Mouse (Mus musculus) hindbrain, embryonic 14.5 days (tissue): ENCODE results near the gene Srm. TPM values are rescaled to one million over a fixed set of nuclear protein-coding genes. Genes with fewer than 3 reads are reported as not detected.

ENCODE experiments used
- ATAC-seq: fragments of 200-750 bp; cut with Nextera tagmentation; 2 replicates; pipeline ENCODE4 v1.8.0; 2017; ENCODE audit warnings: moderate number of reproducible peaks, mild to moderate bottlenecking, moderate TSS enrichment, moderate library complexity; ENCODE audit not compliant: low FRiP score
- DNase-seq: peaks from one replicate; pipeline ENCODE4 v3.0.0-alpha.2; 2015; ENCODE audit warnings: low spot score
- H3K27ac ChIP-seq: fragments of 300-500 bp; sonication (generic); 2 replicates; pipeline ENCODE4 v1.5.1; 2014; ENCODE audit warnings: mild to moderate bottlenecking, moderate library complexity
- H3K27me3 ChIP-seq: fragments of 300-500 bp; sonication (generic); 2 replicates; pipeline ENCODE4 v1.6.1; 2014; ENCODE audit warnings: mild to moderate bottlenecking, low read length, mixed read lengths; ENCODE audit not compliant: control insufficient read depth, insufficient read depth
- H3K36me3 ChIP-seq: fragments of 300-500 bp; sonication (generic); replicated peaks from 2 replicates; pipeline ENCODE4 v1.6.1; 2014; ENCODE audit not compliant: control insufficient read depth, insufficient read depth
- H3K4me1 ChIP-seq: fragments of 300-500 bp; sonication (generic); replicated peaks from 2 replicates; pipeline ENCODE4 v1.6.1; 2014; ENCODE audit warnings: antibody characterized with exemption, low read length, mixed read lengths; ENCODE audit not compliant: control insufficient read depth, insufficient read depth
- H3K4me2 ChIP-seq: fragments of 300-500 bp; sonication (generic); replicated peaks from 2 replicates; pipeline ENCODE4 v1.6.1; 2014; ENCODE audit warnings: mild to moderate bottlenecking, moderate library complexity
- H3K4me3 ChIP-seq: fragments of 300-500 bp; sonication (generic); replicated peaks from 2 replicates; pipeline ENCODE4 v1.5.1; 2014; ENCODE audit warnings: mild to moderate bottlenecking, low read length
- H3K9ac ChIP-seq: fragments of 300-500 bp; sonication (generic); 2 replicates; pipeline ENCODE4 v1.6.1; 2014
- H3K9me3 ChIP-seq: fragments of 300-500 bp; sonication (generic); 2 replicates; pipeline ENCODE4 v1.6.1; 2016; ENCODE audit warnings: low read length; ENCODE audit not compliant: control insufficient read depth
- WGBS: fragments of 180-500 bp; shearing (Covaris S2); extraction: QIAGEN DNeasy Blood & Tissue Kit; methylation state at CpG from one replicate; pipeline ENCODE4 v1.1.7; 2014; 5-methylcytosine and 5-hydroxymethylcytosine counted together
- polyA plus RNA-seq: library from polyadenylated mRNA; unstranded; fragments of >200 nt; fragmentation: Nextera tagmentation; extraction: Ambion mirVana; gene quantifications from 2 replicates; pipeline ENCODE4 v1.2.1, GENCODE M21; 2014

The Srm gene
- polyA plus RNA-seq, 1 experiment from 2014 or later: 180 TPM

DNA sequence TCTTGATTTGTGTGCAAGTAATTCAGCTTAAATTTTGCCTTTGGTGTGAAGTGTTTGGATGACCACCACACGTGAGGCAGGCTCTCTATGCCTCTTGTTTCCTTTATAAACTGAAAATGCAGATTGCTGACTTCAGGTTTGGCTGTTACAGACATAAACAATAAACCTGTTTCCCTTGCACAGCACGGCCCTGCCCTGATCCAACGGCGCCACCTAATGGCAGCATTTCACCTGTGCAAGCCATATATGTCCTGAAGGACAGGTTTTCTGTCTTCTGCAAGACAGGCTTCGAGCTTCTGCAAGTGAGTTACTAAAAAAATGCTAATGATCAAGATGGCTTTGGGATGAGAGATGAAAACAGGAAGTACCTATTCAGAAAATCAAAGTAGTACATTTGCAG is 16.5 kb downstream of the Srm start:
- 30% methylated on average over 5 of the region's 5 CpGs for WGBS
- Histone ChIP-seq H3K4me2 (no peak overlapping the region), H3K36me3 (peaks cover 11% of the 10 kb centered on the region; the same call in 1 of the 2 replicates), H3K27me3 (no peaks in the 10 kb centered on the region), H3K9me3 (no peaks in the 10 kb centered on the region), H3K4me3 (no peak overlapping the region), H3K27ac (no peak overlapping the region), H3K9ac (no peak overlapping the region), H3K4me1 (no peaks in the 10 kb centered on the region)
- ATAC-seq (no peak), DNase-seq (peak; percentile 58)

DNA sequence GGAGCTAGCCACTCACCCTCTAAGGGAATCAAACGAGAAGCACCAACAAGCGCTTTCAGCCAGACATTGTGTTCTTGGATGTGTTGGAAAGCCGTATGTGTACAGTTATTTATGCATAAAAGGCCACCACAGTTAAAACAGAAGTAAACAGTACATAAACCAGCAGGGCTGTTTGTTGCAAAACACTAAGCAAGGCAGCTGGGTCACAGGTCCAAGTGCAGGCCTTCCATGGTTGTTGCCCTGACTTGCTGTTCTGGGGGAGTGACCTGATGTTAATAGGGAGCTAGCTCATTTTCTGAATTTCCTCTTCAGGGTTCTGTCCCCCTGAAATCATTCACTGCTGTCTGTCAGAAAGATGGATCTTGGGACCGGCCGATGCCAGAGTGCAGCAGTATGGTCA is 18.5 kb downstream of the Srm start:
- Histone ChIP-seq H3K9ac (no peak overlapping the region), H3K36me3 (peaks cover 26% of the 10 kb centered on the region), H3K9me3 (no peaks in the 10 kb centered on the region), H3K27ac (no peak overlapping the region), H3K4me2 (no peak overlapping the region), H3K27me3 (no peaks in the 10 kb centered on the region), H3K4me1 (peaks cover 4% of the 10 kb centered on the region; the same call in 1 of the 2 replicates), H3K4me3 (no peak overlapping the region)
- DNase-seq (no peak), ATAC-seq (no peak)
- 83% methylated on average over 5 of the region's 5 CpGs for WGBS

DNA sequence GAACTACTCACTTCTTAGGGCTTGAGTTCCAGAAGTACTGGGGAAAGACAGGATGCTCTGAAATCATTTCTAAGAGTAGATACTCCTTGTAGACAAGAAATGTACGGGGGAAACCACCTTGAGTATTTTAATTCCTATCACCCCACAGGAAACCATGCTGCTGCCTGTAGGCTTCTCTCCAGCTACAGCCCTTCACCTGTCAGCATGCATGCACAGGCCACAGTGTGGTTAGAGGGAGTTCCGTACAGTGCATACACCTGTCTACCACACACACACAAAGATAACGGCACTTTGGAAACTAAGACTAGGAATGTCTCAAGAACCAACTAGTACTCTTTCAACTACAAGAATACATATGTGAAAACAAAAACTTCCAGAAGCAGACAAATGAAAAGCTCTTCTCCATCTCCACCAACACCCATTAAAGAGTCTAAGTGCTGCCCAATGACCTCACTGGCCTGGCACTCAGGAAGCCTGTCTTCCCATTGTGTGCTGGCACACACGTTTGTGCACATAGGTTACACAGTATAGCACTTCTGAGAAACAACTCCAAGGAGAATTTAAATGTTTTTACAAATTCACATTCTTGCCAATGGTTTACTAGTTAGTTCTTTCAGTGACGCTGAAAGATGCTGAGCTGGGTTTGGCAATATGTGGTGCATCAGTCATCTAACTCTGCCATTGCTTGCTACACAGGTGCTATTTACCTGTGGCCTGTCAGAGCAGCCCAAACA is 19.5 kb downstream of the Srm start:
- WGBS: 74% methylated on average over 5 of the region's 5 CpGs
- no peak overlapping the region for H3K27ac ChIP-seq
- no peak for DNase-seq
- ATAC-seq: no peak
- H3K4me3 ChIP-seq: no peak overlapping the region
- H3K4me2 ChIP-seq: no peak overlapping the region
- H3K9ac ChIP-seq: no peak overlapping the region
- H3K4me1 ChIP-seq: peaks cover 4% of the 10 kb centered on the region; the same call in 1 of the 2 replicates
- H3K27me3 ChIP-seq: no peaks in the 10 kb centered on the region
- peaks cover 36% of the 10 kb centered on the region for H3K36me3 ChIP-seq
- no peaks in the 10 kb centered on the region for H3K9me3 ChIP-seq

DNA sequence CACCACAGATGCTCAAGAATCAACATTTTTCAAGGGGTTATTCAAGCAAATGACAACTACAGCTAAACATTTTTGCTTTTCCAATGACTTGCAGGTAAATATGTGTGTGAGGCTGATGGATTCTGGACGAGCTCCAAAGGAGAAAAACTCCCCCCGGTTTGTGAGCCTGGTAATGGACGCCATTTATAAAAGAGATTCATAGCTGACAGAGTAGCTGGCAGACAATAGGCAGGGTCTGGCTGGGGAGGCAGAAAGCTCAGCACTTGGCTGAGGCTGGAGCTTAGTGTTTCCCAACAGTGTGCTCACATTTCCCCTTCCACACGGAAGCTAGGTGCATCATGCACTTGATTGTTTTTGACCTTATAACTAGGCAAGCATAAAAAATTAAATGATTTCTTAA is 21.3 kb downstream of the Srm start:
- Histone ChIP-seq H3K27me3 (no peaks in the 10 kb centered on the region), H3K4me2 (no peak overlapping the region), H3K4me3 (no peak overlapping the region), H3K36me3 (peaks cover 53% of the 10 kb centered on the region), H3K9ac (no peak overlapping the region), H3K9me3 (no peaks in the 10 kb centered on the region), H3K4me1 (peaks cover 4% of the 10 kb centered on the region; the same call in 1 of the 2 replicates), H3K27ac (peak overlapping the region; percentile 38)
- 47% methylated on average over 4 of the region's 4 CpGs for WGBS
- DNase-seq: no peak
- ATAC-seq: no peak

DNA sequence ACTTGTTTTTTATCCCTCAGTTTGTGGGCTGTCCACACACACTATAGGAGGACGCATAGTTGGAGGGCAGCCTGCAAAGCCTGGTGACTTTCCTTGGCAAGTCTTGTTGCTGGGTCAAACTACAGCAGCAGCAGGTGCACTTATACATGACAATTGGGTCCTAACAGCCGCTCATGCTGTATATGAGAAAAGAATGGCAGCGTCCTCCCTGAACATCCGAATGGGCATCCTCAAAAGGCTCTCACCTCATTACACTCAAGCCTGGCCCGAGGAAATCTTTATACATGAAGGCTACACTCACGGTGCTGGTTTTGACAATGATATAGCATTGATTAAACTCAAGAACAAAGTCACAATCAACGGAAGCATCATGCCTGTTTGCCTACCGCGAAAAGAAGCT is 22.4 kb downstream of the Srm start:
- DNase-seq: no peak
- Histone ChIP-seq H3K36me3 (peaks cover 62% of the 10 kb centered on the region), H3K4me2 (no peak overlapping the region), H3K4me1 (peaks cover 4% of the 10 kb centered on the region; the same call in 1 of the 2 replicates), H3K27me3 (no peaks in the 10 kb centered on the region), H3K9me3 (no peaks in the 10 kb centered on the region), H3K9ac (0 out of 2 replicates have a peak overlapping the region, but pooled peaks have one; percentile 10), H3K27ac (0 out of 2 replicates have a peak overlapping the region, but pooled peaks have one; percentile 20), H3K4me3 (no peak overlapping the region)
- ATAC-seq: no peak
- 45% methylated on average over 9 of the region's 9 CpGs for whole genome bisulfite sequencing

DNA sequence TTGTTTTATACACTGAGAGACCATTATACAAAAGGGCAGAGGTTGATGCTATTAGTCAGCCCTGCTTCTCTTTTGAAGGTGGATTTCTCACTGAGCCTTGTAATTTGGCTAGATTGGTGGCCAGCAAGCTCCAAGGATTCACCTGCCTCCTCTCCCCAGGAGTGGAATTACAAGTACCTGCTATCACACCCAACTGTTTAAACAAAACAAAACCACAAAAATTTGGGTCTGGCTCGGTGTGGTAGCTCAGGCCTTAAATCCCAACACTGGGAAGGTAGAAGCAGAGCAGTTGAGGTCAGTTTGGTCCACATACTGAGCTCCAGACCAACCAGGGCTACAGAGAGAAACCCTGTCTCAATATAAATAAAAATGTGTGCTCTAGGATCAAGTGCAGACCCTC is 28.5 kb downstream of the Srm start:
- no peak for ATAC-seq
- H3K9ac ChIP-seq: no peak overlapping the region
- 83% methylated on average over 1 of the region's 1 CpGs for WGBS
- H3K4me1 ChIP-seq: peaks cover 11% of the 10 kb centered on the region
- peaks cover 97% of the 10 kb centered on the region for H3K36me3 ChIP-seq
- no peak overlapping the region for H3K27ac ChIP-seq
- H3K27me3 ChIP-seq: no peaks in the 10 kb centered on the region
- DNase-seq: no peak
- H3K4me2 ChIP-seq: no peak overlapping the region
- no peaks in the 10 kb centered on the region for H3K9me3 ChIP-seq
- no peak overlapping the region for H3K4me3 ChIP-seq

DNA sequence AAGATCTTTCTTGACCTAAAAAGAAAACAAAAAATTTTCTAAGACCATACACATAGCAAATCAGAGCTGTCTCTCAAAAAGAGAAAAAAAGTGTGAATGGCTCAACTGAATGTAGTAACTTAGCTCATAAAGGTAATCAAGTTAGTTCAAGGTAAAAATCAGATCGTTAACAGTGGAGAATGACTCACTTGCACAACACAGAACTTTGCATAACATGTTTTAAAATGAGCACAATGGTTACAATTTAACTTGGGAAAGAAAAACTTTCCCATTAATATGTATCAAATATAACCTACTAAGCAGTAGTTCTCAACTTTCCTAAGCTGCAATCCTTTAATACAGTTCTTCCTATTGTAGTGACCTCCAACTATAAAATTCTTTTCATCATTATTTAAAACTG is 29.4 kb downstream of the Srm start:
- 100% methylated on average over 1 of the region's 1 CpGs for WGBS
- Histone ChIP-seq H3K36me3 (peaks cover 93% of the 10 kb centered on the region), H3K4me1 (peaks cover 17% of the 10 kb centered on the region)

DNA sequence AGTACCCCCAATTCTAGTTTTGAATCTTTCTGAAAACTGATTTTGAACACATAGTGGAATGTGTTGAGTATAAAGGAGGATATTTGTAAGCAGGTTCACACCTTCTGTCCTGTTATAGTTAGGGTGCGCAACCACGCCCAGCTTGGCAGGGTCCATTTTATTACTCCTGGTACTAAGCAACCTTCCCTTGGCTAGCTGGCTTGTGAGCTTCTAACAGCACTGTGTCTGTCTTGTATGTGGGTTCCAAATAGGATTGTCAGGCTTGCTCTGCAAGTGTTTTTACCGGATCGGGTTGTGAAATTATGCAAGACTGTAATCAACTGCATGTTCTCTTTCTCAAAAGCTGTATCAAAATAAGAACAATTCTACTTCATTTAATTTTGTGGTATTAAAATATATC is 31.2 kb downstream of the Srm start:
- no peak overlapping the region for H3K27ac ChIP-seq
- DNase-seq (no peak), ATAC-seq (no peak)
- H3K9me3 ChIP-seq: no peaks in the 10 kb centered on the region
- no peak overlapping the region for H3K4me3 ChIP-seq
- peaks cover 17% of the 10 kb centered on the region for H3K4me1 ChIP-seq
- H3K9ac ChIP-seq: no peak overlapping the region
- no peak overlapping the region for H3K4me2 ChIP-seq
- peaks cover 75% of the 10 kb centered on the region for H3K36me3 ChIP-seq
- WGBS: 97% methylated on average over 4 of the region's 4 CpGs
- H3K27me3 ChIP-seq: no peaks in the 10 kb centered on the region

More for the DNA sequence above, 29.4 kb downstream of the Srm start:
- Histone ChIP-seq H3K27me3 (no peaks in the 10 kb centered on the region), H3K27ac (no peak overlapping the region), H3K9ac (no peak overlapping the region), H3K9me3 (no peaks in the 10 kb centered on the region), H3K4me2 (no peak overlapping the region), H3K4me3 (no peak overlapping the region)
- DNase-seq (no peak), ATAC-seq (no peak)

DNA sequence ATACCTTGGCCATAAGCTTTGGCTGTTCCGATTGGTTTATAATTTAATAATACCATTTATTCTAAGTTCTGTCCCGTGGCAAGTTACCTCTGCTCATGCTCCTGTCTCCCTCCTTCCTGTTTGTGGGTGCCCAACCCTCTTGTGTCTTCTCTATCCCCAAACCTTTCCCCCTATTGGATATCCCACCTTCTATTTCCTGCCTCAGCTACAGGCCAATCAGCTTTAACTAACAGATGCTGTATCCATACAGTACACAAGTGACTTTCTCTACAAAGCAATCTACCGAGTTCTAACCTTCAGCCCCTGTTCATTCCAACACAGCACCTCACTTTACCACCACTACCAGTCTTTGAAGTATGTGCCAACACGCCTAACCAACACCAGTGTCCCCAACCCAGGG is 32.3 kb downstream of the Srm start:
- no peak overlapping the region for H3K4me2 ChIP-seq
- H3K9ac ChIP-seq: no peak overlapping the region
- H3K4me3 ChIP-seq: no peak overlapping the region
- WGBS: 91% methylated on average over 4 of the region's 4 CpGs
- no peak for DNase-seq
- peaks cover 17% of the 10 kb centered on the region for H3K4me1 ChIP-seq
- H3K27me3 ChIP-seq: no peaks in the 10 kb centered on the region
- no peak for ATAC-seq
- no peak overlapping the region for H3K27ac ChIP-seq
- no peaks in the 10 kb centered on the region for H3K9me3 ChIP-seq
- H3K36me3 ChIP-seq: peaks cover 67% of the 10 kb centered on the region
